Mouse (Mus musculus): ENCODE measurements around the gene Tubb1. TPM values are rescaled to one million over a fixed set of nuclear protein-coding genes. Genes with fewer than 3 reads are reported as not detected.

Gene Tubb1
- polyA plus RNA-seq, 1 experiment = 0.14 TPM

DNA sequence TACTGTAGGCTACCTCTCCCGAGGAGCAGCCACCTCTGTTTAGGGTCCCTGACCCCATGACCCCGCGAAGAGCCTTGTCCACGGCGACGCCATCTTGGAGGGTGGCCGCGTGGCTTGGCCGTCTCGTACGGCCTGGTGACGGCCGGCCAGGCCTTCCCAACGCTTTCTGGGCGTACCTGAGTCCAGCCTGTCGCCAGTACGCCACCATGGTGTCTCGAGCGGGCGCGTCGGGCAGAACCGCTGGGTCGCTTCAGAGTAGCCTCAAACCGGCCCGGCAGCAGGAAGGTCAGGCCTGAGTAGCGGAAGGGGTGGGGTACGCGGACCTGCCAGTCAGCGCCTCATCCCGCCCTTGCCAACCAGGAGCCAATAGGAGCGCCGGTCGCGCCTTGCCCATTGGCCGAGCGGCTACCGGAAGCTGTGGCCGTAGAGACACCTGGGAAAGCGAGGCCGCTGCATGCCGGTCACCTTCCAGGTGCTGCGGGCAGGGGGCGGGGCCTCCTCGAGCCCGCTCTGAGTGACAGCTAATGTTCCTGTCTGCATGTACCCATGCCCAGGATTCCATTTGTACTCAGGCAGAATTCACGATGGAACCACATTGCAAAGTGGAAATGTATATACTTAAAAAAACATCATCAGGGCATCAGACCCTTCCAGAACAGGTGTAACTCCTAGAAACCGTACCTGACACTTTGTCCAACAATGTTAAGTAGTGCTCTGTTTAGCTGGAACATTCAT lies 13.5 kb downstream of the Tubb1 start, which contains the start of gene Atp5e:
Gene Atp5e, minus strand, starts transcription at position 317 of the 735 bp plus-strand sequence.
- Histone ChIP-seq H3K4me3 (ENCODE audit: control insufficient read depth, low read depth, low read length) (peak within 1 kb of the TSS; percentile 97), H3K27me3 (ENCODE audit: control insufficient read depth, insufficient read depth, low read length) (no peaks in the 10 kb centered on the region), H3K27ac (ENCODE audit: control insufficient read depth, insufficient read depth, low read depth, low read length) (peak within 1 kb of the TSS; percentile 90), H3K36me3 (ENCODE audit: control insufficient read depth, insufficient read depth, low read length) (peaks cover 4% of the 10 kb centered on the region), H3K4me1 (ENCODE audit: control insufficient read depth, insufficient read depth, low read length) (peaks cover 3% of the 10 kb centered on the region; the same call in 1 of the 2 replicates)
- TF ChIP-seq CTCF (IDR thresholded peaks at IDR 0.05; ENCODE audit: control insufficient read depth, insufficient read depth, insufficient replicate concordance, low read depth, low read length) (0 out of 2 replicates have a peak, but pooled peaks have one; percentile 6), POLR2A (IDR thresholded peaks at IDR 0.05; ENCODE audit: control insufficient read depth, low read depth, low read length) (peak; percentile 68)

DNA sequence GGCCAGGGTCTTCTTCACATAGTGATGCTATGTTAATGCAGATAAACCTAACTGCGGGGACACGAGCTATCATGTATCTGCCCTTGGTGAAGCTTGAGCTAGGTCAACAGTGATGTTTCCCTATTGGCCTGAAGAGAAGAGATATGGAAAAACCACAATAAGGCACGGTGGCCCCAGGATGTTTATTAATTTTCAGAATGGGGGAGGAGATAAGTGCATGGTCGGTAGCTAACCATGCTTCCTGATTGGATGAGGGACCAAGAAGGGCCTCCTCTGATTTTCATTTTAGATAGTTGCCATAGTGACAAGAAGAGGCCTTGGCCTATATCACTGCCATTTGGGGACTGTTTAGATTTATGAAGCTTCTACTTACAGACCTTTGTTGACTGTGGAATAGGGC lies 19.8 kb downstream of the Tubb1 start:
- peaks cover 13% of the 10 kb centered on the region for H3K4me1 ChIP-seq (ENCODE audit: control insufficient read depth, insufficient read depth, low read length)
- no peak overlapping the region for H3K27ac ChIP-seq (ENCODE audit: control insufficient read depth, insufficient read depth, low read depth, low read length)
- H3K36me3 ChIP-seq (ENCODE audit: control insufficient read depth, insufficient read depth, low read length) = peaks cover 2% of the 10 kb centered on the region
- no peak overlapping the region for H3K4me3 ChIP-seq (ENCODE audit: control insufficient read depth, low read depth, low read length)
- no peak for TF ChIP-seq POLR2A (IDR thresholded peaks at IDR 0.05; ENCODE audit: control insufficient read depth, low read depth, low read length)
- TF ChIP-seq CTCF (IDR thresholded peaks at IDR 0.05; ENCODE audit: control insufficient read depth, insufficient read depth, insufficient replicate concordance, low read depth, low read length) = no peak
- no peaks in the 10 kb centered on the region for H3K27me3 ChIP-seq (ENCODE audit: control insufficient read depth, insufficient read depth, low read length)

DNA sequence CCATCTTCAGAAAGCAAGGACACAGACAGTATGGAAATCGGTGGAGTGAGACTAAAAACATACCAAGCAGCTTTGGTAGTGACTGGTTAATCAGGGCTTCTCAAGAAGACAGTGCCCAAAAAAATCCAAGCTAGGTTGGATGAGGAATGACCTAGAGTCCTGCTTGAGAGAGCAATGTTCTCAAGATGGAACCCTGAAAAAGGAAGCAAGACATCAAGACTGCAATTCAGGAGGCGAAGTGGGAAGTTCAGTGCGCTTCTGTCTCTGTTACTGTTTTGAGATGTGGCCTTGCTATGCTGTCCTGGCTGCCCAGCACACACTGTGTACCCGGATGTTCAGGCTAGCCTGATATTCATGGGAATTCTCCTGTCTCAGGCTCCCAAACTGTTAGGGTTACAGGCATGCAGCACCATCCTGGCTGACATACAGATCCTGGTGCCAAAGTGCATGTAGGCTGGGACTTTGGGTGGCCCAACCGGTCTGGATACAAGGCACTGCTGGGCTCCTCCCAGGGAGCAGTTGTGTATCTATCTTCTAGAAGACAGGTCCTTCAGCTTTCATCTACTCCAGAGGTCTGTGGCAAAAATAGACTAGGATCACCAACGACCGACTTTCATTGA lies 20.4 kb downstream of the Tubb1 start:
- no peak overlapping the region for H3K4me3 ChIP-seq (ENCODE audit: control insufficient read depth, low read depth, low read length)
- peaks cover 2% of the 10 kb centered on the region for H3K36me3 ChIP-seq (ENCODE audit: control insufficient read depth, insufficient read depth, low read length)
- peaks cover 13% of the 10 kb centered on the region for H3K4me1 ChIP-seq (ENCODE audit: control insufficient read depth, insufficient read depth, low read length)
- no peak overlapping the region for H3K27ac ChIP-seq (ENCODE audit: control insufficient read depth, insufficient read depth, low read depth, low read length)
- no peaks in the 10 kb centered on the region for H3K27me3 ChIP-seq (ENCODE audit: control insufficient read depth, insufficient read depth, low read length)
- TF ChIP-seq POLR2A (IDR thresholded peaks at IDR 0.05; ENCODE audit: control insufficient read depth, low read depth, low read length) = no peak
- no peak for TF ChIP-seq CTCF (IDR thresholded peaks at IDR 0.05; ENCODE audit: control insufficient read depth, insufficient read depth, insufficient replicate concordance, low read depth, low read length)

DNA sequence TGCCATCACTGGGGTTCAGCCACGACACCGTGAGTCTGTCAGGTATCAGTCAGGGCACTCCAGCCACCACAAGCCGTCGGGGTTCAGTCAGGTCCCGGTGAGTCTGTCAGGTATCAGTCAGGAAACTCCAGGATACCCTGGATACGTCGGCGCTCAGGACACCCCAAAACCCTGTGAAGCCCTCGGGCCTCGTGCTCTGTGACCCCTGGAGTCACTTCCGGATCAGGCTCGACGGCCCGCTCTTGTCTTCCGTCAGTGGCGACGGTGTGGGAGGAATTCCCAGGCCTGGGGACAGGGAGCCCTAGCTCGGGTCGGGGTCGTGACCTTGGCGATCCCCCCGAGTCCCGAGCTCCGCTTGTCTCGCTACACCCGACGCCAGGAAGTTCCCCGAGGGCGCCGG lies 21.9 kb downstream of the Tubb1 start:
- H3K4me3 ChIP-seq (ENCODE audit: control insufficient read depth, low read depth, low read length) = peak overlapping the region; percentile 89
- H3K27me3 ChIP-seq (ENCODE audit: control insufficient read depth, insufficient read depth, low read length) = no peaks in the 10 kb centered on the region
- H3K36me3 ChIP-seq (ENCODE audit: control insufficient read depth, insufficient read depth, low read length) = no peaks in the 10 kb centered on the region; the same call in 1 of the 2 replicates
- H3K27ac ChIP-seq (ENCODE audit: control insufficient read depth, insufficient read depth, low read depth, low read length) = peak overlapping the region; percentile 78
- no peak for TF ChIP-seq POLR2A (IDR thresholded peaks at IDR 0.05; ENCODE audit: control insufficient read depth, low read depth, low read length)
- H3K4me1 ChIP-seq (ENCODE audit: control insufficient read depth, insufficient read depth, low read length) = peaks cover 13% of the 10 kb centered on the region

DNA sequence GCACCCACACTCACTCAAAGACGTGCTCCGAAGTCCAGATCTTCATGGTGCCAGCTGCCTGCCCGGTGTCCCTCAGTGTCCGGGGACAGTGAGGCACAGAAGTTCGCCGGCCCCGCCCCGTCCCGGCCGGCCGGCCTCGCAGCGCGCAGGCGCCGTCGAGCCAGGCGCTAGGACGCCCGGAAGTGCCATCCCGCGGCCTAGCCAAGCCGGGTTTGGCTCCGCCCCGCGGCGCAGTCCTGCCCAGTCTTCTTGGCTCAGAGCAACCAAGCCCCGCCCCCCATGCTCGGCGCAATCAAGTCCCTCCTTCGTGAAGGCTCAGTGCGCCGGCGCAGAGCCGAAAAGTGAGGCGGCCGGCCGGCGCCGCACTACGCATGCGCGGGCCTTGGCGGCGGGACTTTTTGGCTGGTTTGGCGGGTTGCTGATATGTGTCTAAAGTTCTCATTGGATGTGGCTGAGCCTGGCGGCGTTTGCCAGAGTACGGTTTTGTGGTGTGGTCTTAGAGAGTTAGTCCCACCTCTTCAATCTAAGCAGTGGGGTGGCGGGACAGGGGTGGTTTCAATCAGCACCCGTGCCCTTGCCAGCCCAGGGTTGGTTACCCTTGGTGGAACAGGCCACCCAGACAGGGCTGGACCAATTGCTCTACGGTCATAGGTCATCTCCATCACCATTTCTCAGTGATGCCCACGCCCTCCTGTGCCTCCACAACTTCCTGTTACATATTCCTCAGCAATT lies 22.5 kb downstream of the Tubb1 start, which contains the start of gene Prelid3b:
Gene Prelid3b, minus strand, starts transcription at position 264 of the 732 bp plus-strand sequence.
- Histone ChIP-seq H3K27ac (ENCODE audit: control insufficient read depth, insufficient read depth, low read depth, low read length) (peak within 1 kb of the TSS; percentile 78), H3K36me3 (ENCODE audit: control insufficient read depth, insufficient read depth, low read length) (no peaks in the 10 kb centered on the region; the same call in 1 of the 2 replicates), H3K4me3 (ENCODE audit: control insufficient read depth, low read depth, low read length) (peak within 1 kb of the TSS; percentile 89), H3K4me1 (ENCODE audit: control insufficient read depth, insufficient read depth, low read length) (peaks cover 13% of the 10 kb centered on the region), H3K27me3 (ENCODE audit: control insufficient read depth, insufficient read depth, low read length) (no peaks in the 10 kb centered on the region)
- no peak for TF ChIP-seq CTCF (IDR thresholded peaks at IDR 0.05; ENCODE audit: control insufficient read depth, insufficient read depth, insufficient replicate concordance, low read depth, low read length)
- TF ChIP-seq POLR2A (IDR thresholded peaks at IDR 0.05; ENCODE audit: control insufficient read depth, low read depth, low read length) = peak; percentile 78

DNA sequence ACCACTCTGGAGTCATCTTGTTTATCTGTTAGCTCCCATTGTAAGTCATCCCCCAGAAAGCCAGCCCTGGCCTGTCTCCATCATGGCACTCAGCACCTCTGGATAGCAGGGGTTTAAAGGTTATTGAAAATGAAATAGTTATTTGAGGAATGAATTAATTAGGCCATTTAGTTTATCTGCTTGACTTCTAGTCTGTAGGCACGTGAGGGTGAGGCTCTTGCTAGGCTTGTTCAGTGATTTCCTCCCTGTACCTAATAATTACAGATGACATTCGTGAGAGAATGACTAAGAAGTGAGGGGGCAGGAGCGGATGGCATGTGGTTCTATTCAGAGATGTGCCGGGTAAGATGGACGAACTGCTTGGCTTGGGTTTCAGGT lies 23.0 kb downstream of the Tubb1 start:
- H3K4me1 ChIP-seq (ENCODE audit: control insufficient read depth, insufficient read depth, low read length) = peaks cover 16% of the 10 kb centered on the region
- no peaks in the 10 kb centered on the region; the same call in 1 of the 2 replicates for H3K36me3 ChIP-seq (ENCODE audit: control insufficient read depth, insufficient read depth, low read length)
- TF ChIP-seq CTCF (IDR thresholded peaks at IDR 0.05; ENCODE audit: control insufficient read depth, insufficient read depth, insufficient replicate concordance, low read depth, low read length) (no peak), POLR2A (IDR thresholded peaks at IDR 0.05; ENCODE audit: control insufficient read depth, low read depth, low read length) (no peak)
- H3K27me3 ChIP-seq (ENCODE audit: control insufficient read depth, insufficient read depth, low read length) = no peaks in the 10 kb centered on the region
- H3K4me3 ChIP-seq (ENCODE audit: control insufficient read depth, low read depth, low read length) = peak overlapping the region; percentile 89
- peak overlapping the region; percentile 50; the same call in 1 of the 2 replicates for H3K27ac ChIP-seq (ENCODE audit: control insufficient read depth, insufficient read depth, low read depth, low read length)
